Mouse (Mus musculus): ENCODE measurements around the gene Ccnt1.

DNA sequence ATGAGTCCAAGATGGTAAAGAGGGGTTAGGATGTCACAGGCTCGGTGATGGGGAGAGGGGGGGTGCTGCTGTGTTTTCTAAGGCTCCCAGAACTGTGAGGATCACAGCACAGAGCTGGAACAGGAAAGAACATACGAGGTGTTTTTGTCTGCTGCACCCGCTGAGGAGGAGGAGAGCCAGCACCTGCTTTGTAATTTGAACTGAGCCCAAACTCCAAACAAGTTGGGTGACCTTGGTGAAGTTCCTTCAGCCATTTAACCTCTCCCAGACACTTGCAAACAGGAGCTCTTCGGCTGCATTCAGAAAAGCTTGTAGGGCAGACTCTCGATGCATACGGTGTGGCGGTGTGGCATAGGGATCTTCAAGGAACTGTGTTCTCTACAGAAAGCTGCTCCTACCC lies 14.7 kb upstream of the Ccnt1 start:
- no peak for TF ChIP-seq CTCF (IDR thresholded peaks at IDR 0.05; ENCODE audit: extremely low read depth, insufficient read depth, insufficient read length, insufficient replicate concordance)
- no peak for TF ChIP-seq POLR2A (IDR thresholded peaks at IDR 0.05; ENCODE audit: low read depth, low read length)
